Comparison of ENCODE assay signal across 25 mouse cellular contexts in the genomic region with DNA sequence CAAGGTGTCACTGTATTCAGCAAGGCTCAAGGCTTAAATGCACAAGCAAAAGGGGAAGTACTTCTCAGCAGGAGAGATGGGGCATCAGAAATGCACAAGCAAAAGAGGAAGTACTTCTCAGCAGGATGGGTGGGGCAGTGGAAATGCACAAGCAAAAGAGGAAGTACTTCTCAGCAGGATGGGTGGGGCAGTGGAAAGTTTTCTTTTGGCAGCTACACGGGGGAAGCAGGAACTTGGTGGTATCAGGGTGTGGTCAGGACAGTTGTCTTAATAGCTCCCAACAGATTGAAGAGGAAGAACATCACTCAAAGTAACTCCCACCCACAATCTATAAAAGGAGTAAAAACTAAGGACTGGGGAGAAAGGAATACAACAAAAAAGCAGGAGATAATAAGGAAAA. TPM values are rescaled to one million over a fixed set of nuclear protein-coding genes. Genes with fewer than 3 reads are reported as not detected.
DNase-seq lines count a peak whose midpoint lies in the region; ATAC-seq and TF ChIP-seq lines count a peak whose summit lies in the region.
"Not testable (repeated sequence)": the region's sequence is repeated elsewhere in the genome, so short reads cannot be mapped to it uniquely, and the experiment has no call there.
"Had no signal": no experiment of that assay in that cellular context is flagged by ENCODE, and none has a peak within 500 bp of the region (broad histone marks: within the 10 kb centered on the region; RNA-seq: fewer than 3 reads in every experiment).

No protein-coding gene starts in this region.

- peak; percentile 51 for DNase-seq in 416B (ENCODE audit: low read depth)
- peak; percentile 60 to 70 for DNase-seq in B cell, adult 2 months
- DNase-seq in ES-CJ7 (ENCODE audit: low read depth, low spot score), result peak; percentile 33
- peak; percentile 70 for DNase-seq in MEL (ENCODE audit: low read depth, low spot score)
- DNase-seq in R1 (ENCODE audit: low read depth, low spot score), result peak; percentile 71
- DNase-seq in c-Kit-positive CD71-negative TER-119-negative erythroid progenitor cells, embryonic 14.5 days (ENCODE audit: low read depth), result peak; percentile 9
- peak; percentile 8 to 35 for DNase-seq in monocyte, adult 2 months (ENCODE audit: low read depth in 1 of 2, low spot score in 2 of 2)

- H3K9ac ChIP-seq in MEL (ENCODE audit: control insufficient read depth, low read depth, low read length, poor library complexity, severe bottlenecking), result not testable (repeated sequence)

- peak; percentile 55; the same call in 1 of the 2 replicates for ATAC-seq in granulocyte monocyte progenitor cell, adult 5-6 weeks (replicated peaks; ENCODE audit: poor library complexity, severe bottlenecking)

- not testable (repeated sequence) for H3K36me3 ChIP-seq in MEL (ENCODE audit: control insufficient read depth in 1 of 2, insufficient read depth in 2 of 2, low read length in 2 of 2)

- not testable (repeated sequence) for TF ChIP-seq POLR2A in MEL (IDR thresholded peaks at IDR 0.05; ENCODE audit: control insufficient read depth in 1 of 2, insufficient read depth in 1 of 2, low read depth in 1 of 2, low read length in 2 of 2, poor library complexity in 1 of 2)

- H3K79me2 ChIP-seq in MEL (ENCODE audit: control insufficient read depth, insufficient read depth, low read length, poor library complexity), result not testable (repeated sequence)

- TF ChIP-seq RAD21 in MEL (IDR thresholded peaks at IDR 0.05; ENCODE audit: low read depth, low read length), result not testable (repeated sequence)

- TF ChIP-seq EP300 in MEL (IDR thresholded peaks at IDR 0.05; ENCODE audit: low read depth in 1 of 2, low read length in 2 of 2), result not testable (repeated sequence)

- H3K9me3 ChIP-seq in MEL (replicated peaks; ENCODE audit: insufficient read depth, low read length), result not testable (repeated sequence)

- not testable (repeated sequence) for TF ChIP-seq CTCF in MEL (IDR thresholded peaks at IDR 0.05 in 2 of 3, conservative IDR thresholded peaks at IDR 0.05 in 1 of 3; ENCODE audit: control insufficient read depth in 1 of 3, insufficient read depth in 1 of 3, low read depth in 2 of 3, low read length in 3 of 3, poor library complexity in 1 of 3, severe bottlenecking in 1 of 3)

- not testable (repeated sequence) for H3K4me3 ChIP-seq in MEL (ENCODE audit: control insufficient read depth in 1 of 2, insufficient read depth in 1 of 2, low read depth in 2 of 2, low read length in 2 of 2)

- H3K4me1 ChIP-seq in MEL (ENCODE audit: control insufficient read depth in 1 of 2, insufficient read depth in 2 of 2, low read length in 2 of 2), result not testable (repeated sequence)

- not testable (repeated sequence) for H3K27me3 ChIP-seq in MEL (ENCODE audit: control insufficient read depth in 1 of 2, insufficient read depth in 2 of 2, low read length in 2 of 2)

- H3K27ac ChIP-seq in MEL (ENCODE audit: control insufficient read depth, low read depth, low read length), result not testable (repeated sequence)

RNA-seq across cellular contexts. Expression of gene I0C0044D17Rik, which starts 26.8 kb away (rescaled TPM):
- total RNA-seq in MEL (2012; rRNA removed), result not detected in 2 replicates
- polyA plus RNA-seq in MEL (2012; ENCODE audit: insufficient read depth in 1 of 2, insufficient read length in 2 of 2, low read depth in 1 of 2, low replicate concordance in 2 of 2, missing spikeins in 1 of 2), result not detected
- total RNA-seq in granulocyte monocyte progenitor cell, adult 5-6 weeks (2014; fragmentation: Nextera tagmentation), result not detected in 2 replicates
- not detected in 2 replicates for total RNA-seq in granulocyte monocyte progenitor cell, adult 5-6 weeks (2017)
- total RNA-seq: adrenal gland, adult 18-20 months; adrenal gland, adult 8-10 months; adrenal gland, postnatal 14 days; adrenal gland, postnatal 36 days; forebrain, postnatal 0 days; G1E; gastrocnemius, adult 18-20 months had no signal
- polyA plus RNA-seq: activated CD4-positive, CD25-positive, alpha-beta regulatory T cell, adult 4 months; C2C12; cortical plate, adult 2 months; embryonic facial prominence, embryonic 10.5 days; embryonic facial prominence, embryonic 12.5 days; embryonic facial prominence, embryonic 14.5 days; forebrain, embryonic 11.5 days; forebrain, embryonic 13.5 days; forebrain, embryonic 15.5 days; forebrain, postnatal 0 days; G1E; Patski had no signal

RNA-seq across cellular contexts. Expression of gene Kank4, which starts 33.1 kb away (rescaled TPM):
- not detected in 2 replicates for total RNA-seq in MEL (2012; rRNA removed)
- polyA plus RNA-seq in MEL (2012; ENCODE audit: insufficient read depth in 1 of 2, insufficient read length in 2 of 2, low read depth in 1 of 2, low replicate concordance in 2 of 2, missing spikeins in 1 of 2), result not detected
- not detected in 2 replicates for total RNA-seq in granulocyte monocyte progenitor cell, adult 5-6 weeks (2014; fragmentation: Nextera tagmentation)
- total RNA-seq in granulocyte monocyte progenitor cell, adult 5-6 weeks (2017), result not detected in 2 replicates
- polyA plus RNA-seq: activated CD4-positive, CD25-positive, alpha-beta regulatory T cell, adult 4 months; C2C12; G1E; Patski had no signal

Comparison
In these comparisons a context has a peak if more than half of its experiments do, and no peak if none do; other contexts are left out.
1. DNase-seq: peak in every context shown above with its lines; median percentile 71 in R1; 70 in MEL; 65 in B cell, adult 2 months; 51 in 416B; 33 in ES-CJ7; 22 in monocyte, adult 2 months; 9 in c-Kit-positive CD71-negative TER-119-negative erythroid progenitor cells, embryonic 14.5 days.